Mouse (Mus musculus) spleen, adult 12 weeks (tissue): ENCODE data around the gene Ybx3.
A peak's percentile ranks its signal among the peaks of the same experiment; 100 is the strongest.

Experiments used
- DNase-seq: peaks from one replicate; pipeline ENCODE4 v3.0.0; 2022; ENCODE audit warnings: low spot score

The Ybx3 gene

GRCm38 (mm10) chr6:131388040-131389021, at the start of gene Ybx3:
Gene Ybx3 (minus strand): TSS chr6:131388476.
- peak; percentile 72 for DNase-seq

GRCm38 (mm10) chr6:131436626-131437025, 48.4 kb upstream of the Ybx3 start:
- no peak for DNase-seq

GRCm38 (mm10) chr6:131434088-131434487, 45.8 kb upstream of the Ybx3 start:
- DNase-seq = no peak

GRCm38 (mm10) chr6:131433153-131434048, 45.1 kb upstream of the Ybx3 start:
- no peak for DNase-seq

GRCm38 (mm10) chr6:131421572-131421971, 33.3 kb upstream of the Ybx3 start:
- peak; percentile 27 for DNase-seq

GRCm38 (mm10) chr6:131419614-131420013, 31.3 kb upstream of the Ybx3 start:
- DNase-seq = no peak

GRCm38 (mm10) chr6:131418770-131419169, 30.5 kb upstream of the Ybx3 start:
- no peak for DNase-seq

GRCm38 (mm10) chr6:131411116-131411843, 23.0 kb upstream of the Ybx3 start:
- DNase-seq = no peak

- no peak for DNase-seq
These were observed 18.7 kb upstream of the Ybx3 start for GRCm38 (mm10) chr6:131406957-131407356.

- no peak for DNase-seq
These were observed 17.6 kb upstream of the Ybx3 start for GRCm38 (mm10) chr6:131405896-131406295.

- DNase-seq = no peak
These were observed 16.9 kb upstream of the Ybx3 start for GRCm38 (mm10) chr6:131405174-131405573.

- DNase-seq = no peak
These were observed 16.0 kb upstream of the Ybx3 start for GRCm38 (mm10) chr6:131404260-131404659.

- DNase-seq = no peak
These were observed 14.8 kb upstream of the Ybx3 start for GRCm38 (mm10) chr6:131403036-131403435.

GRCm38 (mm10) chr6:131402606-131403005, 14.3 kb upstream of the Ybx3 start:
- DNase-seq = no peak

- no peak for DNase-seq
These were observed 13.0 kb upstream of the Ybx3 start for GRCm38 (mm10) chr6:131401259-131401658.

- no peak for DNase-seq
These were observed 8.4 kb upstream of the Ybx3 start for GRCm38 (mm10) chr6:131396650-131397049.

GRCm38 (mm10) chr6:131393873-131394660, 5.8 kb upstream of the Ybx3 start:
- no peak for DNase-seq

GRCm38 (mm10) chr6:131387221-131388039, 846 bp downstream of the Ybx3 start:
- DNase-seq = peak; percentile 78

GRCm38 (mm10) chr6:131386416-131387019, 1.8 kb downstream of the Ybx3 start:
- no peak for DNase-seq

GRCm38 (mm10) chr6:131385469-131385868, 2.8 kb downstream of the Ybx3 start:
- DNase-seq = no peak
